Mouse (Mus musculus): ENCODE results near the gene Tubgcp3. TPM values are rescaled to one million over a fixed set of nuclear protein-coding genes. Genes with fewer than 3 reads are reported as not detected.
A peak's percentile ranks its signal among the peaks of the same experiment; 100 is the strongest.
"Not testable (repeated sequence)": the region's sequence is repeated elsewhere in the genome, so short reads cannot be mapped to it uniquely, and the experiment has no call there.

Gene Tubgcp3
- 10 to 100 TPM; 31.9 to 35.6 TPM for total RNA-seq (2021)
- long read RNA-seq, transcript Tubgcp3-201 (22 exons, 3,797 nt) = major isoform, 45 of 66 reads
- long read RNA-seq, partial matches to known transcripts = 3 of 66 reads
- long read RNA-seq, other reads (novel, unspliced or antisense) = 16 of 66 reads

GRCm38 (mm10) chr8:12672056-12672881, at the start of gene Tubgcp3:
Gene Tubgcp3, minus strand, starts transcription at chr8:12672248.
- DNase-seq (ENCODE audit: low spot score in 2 of 2) = peak; percentile 83 to 93

GRCm38 (mm10) chr8:12719091-12719490, 47.0 kb upstream of the Tubgcp3 start:
- DNase-seq (ENCODE audit: low spot score in 2 of 2) = no peak

GRCm38 (mm10) chr8:12715861-12716585, 44.0 kb upstream of the Tubgcp3 start:
- no peak for DNase-seq (ENCODE audit: low spot score in 2 of 2)

- no peak for DNase-seq (ENCODE audit: low spot score in 2 of 2)
Measured at GRCm38 (mm10) chr8:12711623-12712022, 39.6 kb upstream of the Tubgcp3 start.

GRCm38 (mm10) chr8:12703597-12703996, 31.5 kb upstream of the Tubgcp3 start:
- no peak for DNase-seq (ENCODE audit: low spot score in 2 of 2)

- no peak for DNase-seq (ENCODE audit: low spot score in 2 of 2)
Measured at GRCm38 (mm10) chr8:12702290-12702689, 30.2 kb upstream of the Tubgcp3 start.

- no peak for DNase-seq (ENCODE audit: low spot score in 2 of 2)
Measured at GRCm38 (mm10) chr8:12698660-12699277, 26.7 kb upstream of the Tubgcp3 start.

GRCm38 (mm10) chr8:12688851-12689250, 16.8 kb upstream of the Tubgcp3 start:
- no peak for DNase-seq (ENCODE audit: low spot score in 2 of 2)

GRCm38 (mm10) chr8:12677529-12677928, 5.5 kb upstream of the Tubgcp3 start:
- peak; percentile 54 to 88 for DNase-seq (ENCODE audit: low spot score in 2 of 2)

- DNase-seq (ENCODE audit: low spot score in 2 of 2) = peak in 1 of 2 experiments; percentile 15
Measured at GRCm38 (mm10) chr8:12671473-12672055, 484 bp downstream of the Tubgcp3 start.

GRCm38 (mm10) chr8:12670965-12671364, 1.1 kb downstream of the Tubgcp3 start:
- no peak for DNase-seq (ENCODE audit: low spot score in 2 of 2)

GRCm38 (mm10) chr8:12668832-12669231, 3.2 kb downstream of the Tubgcp3 start:
- peak; percentile 50 to 85 for DNase-seq (ENCODE audit: low spot score in 2 of 2)

GRCm38 (mm10) chr8:12666530-12666929, 5.5 kb downstream of the Tubgcp3 start:
- DNase-seq (ENCODE audit: low spot score in 2 of 2) = not testable (repeated sequence)

- DNase-seq (ENCODE audit: low spot score in 2 of 2) = no peak
Measured at GRCm38 (mm10) chr8:12663105-12663456, 9.0 kb downstream of the Tubgcp3 start.

GRCm38 (mm10) chr8:12662375-12663104, 9.5 kb downstream of the Tubgcp3 start:
- no peak for DNase-seq (ENCODE audit: low spot score in 2 of 2)

- DNase-seq (ENCODE audit: low spot score in 2 of 2) = no peak
Measured at GRCm38 (mm10) chr8:12657411-12657810, 14.6 kb downstream of the Tubgcp3 start.

GRCm38 (mm10) chr8:12651246-12651645, 20.8 kb downstream of the Tubgcp3 start:
- DNase-seq (ENCODE audit: low spot score in 2 of 2) = no peak

GRCm38 (mm10) chr8:12650495-12650894, 21.6 kb downstream of the Tubgcp3 start:
- DNase-seq (ENCODE audit: low spot score in 2 of 2) = no peak

- no peak for DNase-seq (ENCODE audit: low spot score in 2 of 2)
Measured at GRCm38 (mm10) chr8:12648951-12649350, 23.1 kb downstream of the Tubgcp3 start.

GRCm38 (mm10) chr8:12646536-12646935, 25.5 kb downstream of the Tubgcp3 start:
- no peak for DNase-seq (ENCODE audit: low spot score in 2 of 2)

GRCm38 (mm10) chr8:12644894-12645293, 27.2 kb downstream of the Tubgcp3 start:
- no peak for DNase-seq (ENCODE audit: low spot score in 2 of 2)

Data from layer of hippocampus, adult 18-20 months (tissue).